Mouse (Mus musculus): ENCODE measurements at regions not wholly inside any gene's neighbourhood (a gene's known extent, or its start where the extent isn't known, plus 50 kb on each side); places are given as distances from the start of the nearest gene placed in this dataset.

DNA sequence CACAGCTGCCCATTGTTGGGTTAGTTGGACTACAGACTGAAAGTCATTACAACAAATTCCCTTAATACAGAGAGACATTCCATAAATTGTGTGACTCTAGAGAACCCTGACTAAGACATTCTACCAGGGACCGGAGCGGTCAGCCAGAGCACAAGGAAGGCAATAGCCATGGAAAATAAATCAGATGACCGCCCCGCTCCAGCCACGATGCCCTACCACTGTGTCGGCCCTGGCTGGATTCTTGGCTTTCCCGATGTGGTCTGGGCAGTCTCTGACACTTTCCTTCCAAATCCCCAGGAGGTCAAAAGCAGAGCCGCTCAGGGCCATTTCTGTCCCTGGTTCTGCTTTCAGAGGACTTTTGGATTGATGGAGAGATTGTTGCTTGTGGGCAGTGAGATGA lies 57.8 kb downstream of the Lsm3 start:
- DNase-seq: no peak

GRCm38 (mm10) chr6:91574414-91574813 lies 58.7 kb downstream of the Lsm3 start:
- DNase-seq: no peak

- DNase-seq: peak; percentile 81
These were observed 60.1 kb downstream of the Lsm3 start for GRCm38 (mm10) chr6:91575662-91576364.

DNA sequence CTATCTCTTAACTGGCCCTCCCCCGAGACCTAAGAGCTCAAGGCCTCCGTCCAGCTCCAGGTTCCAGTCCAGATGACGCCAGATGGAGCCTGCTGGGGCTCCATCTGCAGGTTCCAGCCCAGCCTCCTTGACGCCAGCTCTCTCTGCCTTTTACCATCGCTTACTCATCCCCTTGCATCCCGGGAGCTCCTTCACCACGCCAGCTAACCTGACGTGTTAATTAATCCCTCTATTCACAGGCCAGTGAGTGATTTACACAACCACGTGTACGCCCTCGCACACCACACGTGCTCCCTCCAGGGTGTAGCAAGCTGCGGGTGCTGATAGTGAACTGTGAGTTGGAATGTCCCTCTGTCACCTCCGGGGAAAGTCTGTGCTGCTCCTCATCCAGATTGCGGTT lies 61.2 kb downstream of the Lsm3 start:
- DNase-seq: no peak

- no peak for DNase-seq
These were observed 63.9 kb downstream of the Lsm3 start for GRCm38 (mm10) chr6:91579666-91580065.

DNA sequence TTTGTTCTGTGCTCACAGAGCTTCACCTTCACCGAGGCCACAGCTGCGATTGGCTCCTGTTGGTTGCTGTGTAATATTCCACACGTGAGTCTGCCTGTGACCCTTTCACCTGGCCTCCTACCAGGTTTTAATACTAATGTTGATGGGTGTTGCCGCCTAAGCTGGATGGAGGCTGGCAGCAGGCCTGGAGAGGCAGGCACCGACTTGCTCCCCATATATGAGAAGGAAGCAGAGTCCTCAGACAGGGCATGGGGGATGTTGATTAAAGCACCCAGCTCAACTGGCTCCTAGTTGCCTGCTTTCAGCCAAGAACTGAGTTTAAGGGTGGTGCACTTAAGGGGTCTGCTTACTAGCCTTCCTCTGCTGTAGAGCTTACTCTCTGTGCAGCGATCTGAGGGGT lies 64.9 kb downstream of the Lsm3 start:
- peak; percentile 35 for DNase-seq

DNA sequence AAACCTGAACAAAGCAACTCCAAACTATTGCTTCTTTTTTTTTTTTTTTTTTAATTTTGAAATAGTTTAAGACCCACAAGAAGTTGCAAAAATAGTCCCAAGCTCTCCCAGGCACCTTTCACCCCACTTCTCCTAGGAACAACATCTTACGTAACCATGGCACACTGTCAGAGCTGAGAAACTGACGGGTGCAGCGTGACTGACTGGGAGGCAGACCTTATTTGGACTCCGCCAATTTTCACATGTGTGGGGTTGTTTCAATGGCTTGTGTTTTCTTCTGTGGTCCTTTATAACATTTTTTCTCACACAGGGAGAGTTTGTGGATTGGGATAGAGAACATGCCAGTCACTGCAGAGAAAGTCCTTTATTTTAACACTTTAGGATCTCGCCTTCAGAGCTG lies 66.6 kb downstream of the Lsm3 start:
- peak; percentile 64 for DNase-seq

- DNase-seq: no peak
These were observed 67.6 kb downstream of the Lsm3 start for GRCm38 (mm10) chr6:91583346-91583745.

DNA sequence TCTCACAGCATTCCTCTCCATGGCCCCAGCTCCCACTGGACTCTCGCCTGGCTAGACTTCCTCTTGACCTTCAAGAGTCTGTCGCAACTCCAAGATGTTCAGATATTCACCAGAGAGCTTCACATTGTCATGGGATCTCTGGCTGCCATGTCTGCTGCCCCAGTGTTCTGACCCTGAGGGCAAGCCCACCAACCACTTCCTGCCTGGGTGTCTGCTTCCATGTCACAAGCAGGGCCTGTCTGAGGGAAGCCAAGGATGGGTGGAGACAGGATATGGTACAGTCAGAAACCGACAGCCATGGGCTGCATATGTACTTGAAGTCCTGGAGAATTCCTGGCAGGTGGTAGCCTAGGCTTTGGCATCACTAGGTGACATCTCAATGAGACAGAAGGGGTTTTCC lies 69.8 kb downstream of the Lsm3 start:
- DNase-seq: no peak

DNA sequence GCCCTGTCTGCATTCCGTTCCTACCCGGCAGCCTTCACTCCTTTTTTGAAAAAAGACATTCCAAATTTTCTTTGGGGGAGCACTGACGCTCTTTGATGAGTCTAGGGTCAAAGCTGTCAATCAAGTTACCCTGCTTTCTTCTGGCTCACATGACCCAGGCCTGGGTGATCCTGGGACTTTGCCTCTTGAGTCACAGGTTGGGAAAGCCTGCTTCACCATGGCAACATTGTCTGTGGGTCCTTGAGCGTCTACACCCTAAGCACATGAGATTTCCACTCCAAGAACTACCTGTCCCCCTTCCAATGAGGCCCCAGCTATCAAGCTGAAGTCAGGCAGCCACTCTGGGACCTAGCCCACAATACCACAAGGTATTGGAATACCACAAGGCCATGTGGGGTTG lies 73.5 kb downstream of the Lsm3 start:
- DNase-seq: no peak

- DNase-seq: no peak
These were observed 74.7 kb downstream of the Lsm3 start for GRCm38 (mm10) chr6:91590395-91590794.

DNA sequence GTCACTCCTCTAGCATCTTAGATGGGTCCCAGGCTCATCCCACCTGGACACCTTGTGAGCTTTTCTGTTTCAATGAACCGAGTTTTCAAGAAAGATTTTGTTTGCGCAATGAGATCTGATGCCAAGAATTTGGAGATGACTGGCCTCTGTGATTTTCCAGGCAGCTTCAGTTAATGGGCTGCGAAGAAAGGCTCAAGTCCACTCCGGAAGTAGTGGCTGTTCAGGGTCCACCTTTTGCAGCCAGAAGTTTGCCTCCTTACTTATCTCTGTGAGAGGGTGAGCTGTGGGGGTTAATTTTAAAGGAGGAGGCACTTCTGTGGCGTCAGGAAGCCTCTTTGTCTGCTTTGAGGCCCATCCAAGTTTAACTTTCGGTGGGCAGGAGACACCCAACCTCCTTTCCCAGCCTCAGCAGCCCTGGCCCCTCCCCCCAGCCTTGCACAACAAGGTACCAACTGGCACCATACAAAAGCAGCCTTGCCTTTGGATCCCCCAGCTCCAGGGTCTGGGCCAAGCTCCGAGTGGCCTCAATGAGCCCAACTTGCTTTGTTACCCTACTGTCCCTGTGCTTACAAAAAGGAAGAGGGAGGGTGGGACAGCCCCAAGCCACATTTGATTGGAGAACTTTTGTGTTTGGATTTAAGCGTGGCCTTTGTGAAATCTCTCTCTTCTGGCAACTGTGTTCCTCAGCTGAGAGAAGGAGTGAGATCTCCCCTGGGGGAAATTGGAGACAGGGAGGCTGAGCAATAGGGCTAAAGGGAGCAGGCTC lies 75.3 kb downstream of the Lsm3 start:
- peak; percentile 66 for DNase-seq

DNA sequence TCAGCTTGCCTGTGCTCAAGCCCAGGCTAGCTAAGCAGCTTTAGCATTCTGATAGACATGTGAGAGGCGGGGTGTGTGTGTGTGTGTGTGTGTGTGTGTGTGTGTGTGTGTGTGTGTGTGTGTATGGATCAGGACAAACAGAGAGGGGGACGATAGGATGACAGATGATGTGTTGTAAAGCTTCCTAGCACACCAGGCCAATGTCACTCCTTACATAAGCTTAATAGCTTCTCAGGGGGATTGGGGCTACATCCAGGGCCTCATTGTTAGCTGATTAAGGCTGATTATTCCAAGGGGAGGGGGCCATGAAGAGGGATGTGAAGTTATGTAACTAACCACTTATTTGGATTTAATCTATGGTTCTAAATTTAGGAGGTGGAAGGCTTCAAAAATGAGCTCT lies 76.9 kb downstream of the Lsm3 start:
- no peak for DNase-seq

DNA sequence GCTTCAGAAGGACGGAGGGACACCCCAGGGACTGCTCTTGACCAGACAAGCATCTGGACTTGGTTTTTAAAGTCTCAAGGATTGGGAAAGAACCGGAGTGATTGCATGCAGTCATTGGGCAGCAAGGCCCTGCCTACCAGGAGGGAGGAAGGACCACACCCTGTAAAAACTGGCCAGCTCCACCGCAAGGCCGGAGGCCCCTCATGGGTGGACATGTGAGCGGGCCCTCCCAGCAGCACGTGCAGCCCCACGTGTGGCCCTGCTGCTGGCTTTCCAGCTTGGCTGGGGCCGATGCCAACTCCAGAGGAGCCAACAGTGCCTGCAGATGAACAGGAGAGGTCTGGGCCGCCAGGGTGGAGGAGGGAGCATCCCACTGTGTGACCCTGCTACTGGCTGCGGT lies 83.2 kb downstream of the Lsm3 start:
- peak; percentile 94 for DNase-seq

DNA sequence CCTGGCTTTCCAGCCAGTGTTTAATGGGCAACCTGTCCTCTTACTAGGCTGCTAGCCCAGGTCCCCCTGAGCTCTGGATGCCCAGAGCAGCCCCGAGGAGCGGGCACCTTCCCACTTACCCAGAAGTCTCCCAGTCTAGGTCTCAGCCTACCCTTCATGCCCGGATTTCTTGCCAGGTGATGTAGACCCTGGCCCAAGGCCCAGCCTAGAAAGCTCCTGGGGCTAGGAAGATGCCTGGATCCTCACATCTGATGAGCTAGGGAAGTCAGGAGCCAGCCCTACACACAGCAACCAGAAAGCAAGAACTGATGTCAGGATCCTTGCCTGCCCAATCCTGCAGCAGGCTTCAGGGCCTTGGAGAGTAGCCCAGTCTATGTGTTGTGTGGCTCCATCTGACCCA lies 83.7 kb upstream of the Slc6a6 start:
- DNase-seq: no peak

DNA sequence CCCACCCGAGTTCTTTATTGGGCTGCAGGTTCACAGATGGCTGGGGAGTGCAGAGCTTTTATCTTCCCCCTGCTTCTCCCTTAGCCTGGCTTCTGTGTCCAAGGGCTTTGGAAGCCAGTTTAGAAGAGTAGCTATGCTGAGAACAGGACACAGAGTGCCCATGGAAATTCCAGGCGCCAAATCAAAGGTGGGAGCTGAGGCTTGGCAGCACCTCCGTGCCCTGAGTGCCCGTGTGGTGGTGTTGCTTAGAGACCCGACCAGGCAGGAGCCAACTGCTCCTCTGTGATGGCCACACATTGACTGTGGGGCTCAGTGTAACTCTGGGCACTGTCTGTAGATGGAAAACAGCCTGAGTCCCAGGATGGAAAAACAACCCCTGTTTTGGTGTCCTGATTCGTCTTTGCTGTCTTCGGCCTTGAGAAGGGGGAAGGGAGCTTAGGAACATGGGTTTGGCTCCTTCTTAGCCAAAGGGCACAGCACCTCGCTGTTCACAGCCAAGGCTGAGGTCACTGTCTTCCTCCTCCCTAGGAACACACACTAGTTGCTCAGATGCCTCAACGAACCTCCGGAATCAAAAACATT lies 77.1 kb upstream of the Slc6a6 start:
- no peak for DNase-seq

DNA sequence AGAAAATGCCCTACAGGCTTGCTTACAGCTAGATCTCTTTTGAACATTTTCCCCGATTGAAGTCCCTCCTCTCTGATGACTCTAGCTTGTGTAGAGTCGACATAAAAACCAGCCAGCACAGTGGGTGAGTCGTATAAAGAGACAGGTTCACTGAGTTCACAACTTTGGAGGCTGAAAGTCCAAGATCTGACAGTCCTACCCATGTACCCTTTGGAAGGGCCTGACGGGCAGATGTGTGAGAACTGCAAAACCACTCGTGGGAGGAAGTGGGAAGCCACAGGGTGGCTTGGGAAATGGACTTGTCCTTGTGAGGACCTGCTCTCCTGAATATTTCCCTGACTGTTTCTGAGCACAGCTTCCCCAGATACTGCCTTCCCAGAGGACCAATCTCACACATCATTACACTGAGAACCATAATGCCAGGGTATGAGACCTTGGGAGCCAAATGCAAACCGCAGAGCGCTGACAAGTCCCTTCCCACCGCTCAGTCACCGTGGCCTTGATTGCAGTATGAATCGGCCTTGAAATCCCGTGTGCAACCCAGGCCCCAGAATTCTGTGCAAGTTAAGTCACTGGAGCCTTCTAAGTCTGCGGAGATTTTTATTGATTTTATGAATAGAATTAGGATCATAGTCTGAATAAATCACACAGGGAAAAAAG lies 76.1 kb upstream of the Slc6a6 start:
- DNase-seq: peak; percentile 67

- DNase-seq: no peak
These were observed 74.2 kb upstream of the Slc6a6 start for GRCm38 (mm10) chr6:91609671-91610070.

GRCm38 (mm10) chr6:91615022-91615421 lies 68.8 kb upstream of the Slc6a6 start:
- no peak for DNase-seq

GRCm38 (mm10) chr6:91616541-91616940 lies 67.3 kb upstream of the Slc6a6 start:
- DNase-seq: no peak

- DNase-seq: peak; percentile 50
These were observed 66.7 kb upstream of the Slc6a6 start for GRCm38 (mm10) chr6:91617031-91617596.

DNA sequence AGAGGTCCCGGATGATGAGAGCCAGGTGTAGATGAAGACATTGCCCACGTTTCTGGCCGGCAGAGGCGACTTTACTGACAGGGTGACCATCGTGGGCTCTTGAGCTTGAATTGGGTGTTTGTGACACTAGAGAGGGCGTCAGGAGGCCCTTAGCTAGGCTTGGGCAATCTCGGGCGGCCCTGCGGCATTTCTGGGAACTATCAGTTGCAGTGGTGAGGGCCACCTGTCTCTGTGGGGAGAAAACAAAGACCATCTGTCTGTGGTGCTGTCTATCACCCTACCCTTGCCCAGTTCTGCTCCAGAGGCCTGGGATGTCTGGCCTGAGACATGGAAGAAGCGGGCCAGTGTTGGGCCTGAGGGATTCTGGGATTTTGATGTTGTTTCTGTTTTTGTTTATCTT lies 66.2 kb upstream of the Slc6a6 start:
- no peak for DNase-seq

- no peak for DNase-seq
These were observed 64.8 kb upstream of the Slc6a6 start for GRCm38 (mm10) chr6:91619009-91619408.

Measured in adrenal gland, postnatal 10 days (tissue).